Comparison of ENCODE assay signal across 21 mouse cellular contexts in genomic region chr6:28814895-28815294, GRCm38 (mm10).
"Had no signal": no experiment of that assay in that cellular context is flagged by ENCODE, and none has a peak within 500 bp of the region (broad histone marks: within the 10 kb centered on the region; RNA-seq: fewer than 3 reads in every experiment).

No protein-coding gene starts in this region.

- DNase-seq: kidney, adult 9 months; kidney, postnatal 14 days; kidney, postnatal 4 days; layer of hippocampus, postnatal 36 days; liver; lung, adult 18-20 months; lung, postnatal 10 days; lung, postnatal 36 days; retina, postnatal 1 day; right cerebral cortex, postnatal 25 days; spleen, adult 18-20 months; thymus, postnatal 25 days had no signal

- H3K4me1 ChIP-seq: limb, embryonic 10.5 days; liver, embryonic 15.5 days; stomach, embryonic 15.5 days had no signal

- ATAC-seq: liver, embryonic 12.5 days; midbrain, embryonic 13.5 days had no signal

- H3K27ac ChIP-seq: limb, embryonic 10.5 days; limb, embryonic 13.5 days; liver, embryonic 12.5 days; liver, embryonic 15.5 days; lung, embryonic 15.5 days; midbrain, embryonic 10.5 days; midbrain, embryonic 13.5 days; stomach, embryonic 15.5 days had no signal

- H3K4me3 ChIP-seq: limb, embryonic 10.5 days; limb, embryonic 13.5 days; liver, embryonic 12.5 days; liver, embryonic 15.5 days; lung, embryonic 15.5 days; megakaryocyte, embryonic 14.5 days; midbrain, embryonic 10.5 days; midbrain, embryonic 13.5 days; stomach, embryonic 15.5 days had no signal
